Mouse (Mus musculus): ENCODE measurements around the gene Ugt1a6b. TPM values are rescaled to one million over a fixed set of nuclear protein-coding genes. Genes with fewer than 3 reads are reported as not detected.
"Not testable (repeated sequence)": the region's sequence is repeated elsewhere in the genome, so short reads cannot be mapped to it uniquely, and the experiment has no call there.

Gene Ugt1a6b
- total RNA-seq, 2 experiments from 2014 or later, result 0.20 to 0.23 TPM

- DNase-seq (ENCODE audit: low spot score in 2 of 2), result no peak
- intact Hi-C loops (cut with DNase I), result no loop called here
Measured at GRCm38 (mm10) chr1:88218051-88218450, 115.0 kb downstream of the Ugt1a6b start.

- no peak for DNase-seq (ENCODE audit: low spot score in 2 of 2)
- intact Hi-C loops (cut with DNase I), result no loop called here
Measured at GRCm38 (mm10) chr1:88218591-88218990, 115.5 kb downstream of the Ugt1a6b start.

GRCm38 (mm10) chr1:88219054-88219453, 116.0 kb downstream of the Ugt1a6b start:
- no peak for DNase-seq (ENCODE audit: low spot score in 2 of 2)
- intact Hi-C loops (cut with DNase I), result no loop called here

GRCm38 (mm10) chr1:88220336-88220735, 117.3 kb downstream of the Ugt1a6b start:
- DNase-seq (ENCODE audit: low spot score in 2 of 2), result no peak
- intact Hi-C loops (cut with DNase I), result no loop called here

DNA sequence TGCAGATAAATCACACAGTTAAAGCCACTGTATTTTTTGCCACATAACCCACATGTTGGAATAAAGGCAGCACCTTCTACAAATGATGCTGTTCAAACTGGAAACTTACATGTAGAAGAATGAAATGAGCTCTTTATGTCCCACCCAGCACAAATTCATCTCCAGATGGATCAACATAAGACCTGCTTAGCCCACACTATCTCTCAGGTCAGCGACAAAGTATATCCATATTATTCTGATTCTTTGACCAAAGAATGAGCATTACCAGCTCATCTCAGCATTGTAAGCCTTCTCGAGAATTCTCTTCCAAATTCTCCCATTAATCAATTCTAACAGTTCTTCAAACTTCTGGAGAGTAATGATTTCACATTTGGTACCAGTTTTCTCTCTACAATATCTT, 119.2 kb downstream of the Ugt1a6b start:
- no peak for DNase-seq (ENCODE audit: low spot score in 2 of 2)
- intact Hi-C loops (cut with DNase I), result no loop called here

DNA sequence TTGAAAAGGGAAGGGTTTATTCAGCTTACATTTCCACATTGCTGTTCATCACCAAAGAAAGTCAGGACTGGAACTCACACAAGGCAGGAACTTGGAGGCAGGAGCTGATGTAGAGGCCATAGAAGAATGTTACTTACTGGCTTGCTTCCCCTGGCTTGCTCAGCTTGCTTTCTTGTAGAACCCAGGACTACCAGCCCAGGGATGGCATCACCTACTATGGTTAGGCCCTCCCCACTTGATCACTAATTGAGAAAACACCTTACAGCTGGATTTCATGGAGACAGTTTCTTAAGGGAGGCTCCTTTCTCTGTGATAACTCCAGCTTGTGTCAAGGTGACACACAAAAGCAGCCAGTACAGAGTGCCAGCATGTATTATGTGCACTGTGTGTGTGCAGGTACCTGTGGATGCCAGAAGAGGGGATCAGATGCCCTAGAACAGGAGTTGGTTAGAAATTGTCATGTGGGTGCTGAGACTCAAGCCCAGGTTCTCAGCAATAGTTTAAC, 120.0 kb downstream of the Ugt1a6b start:
- DNase-seq (ENCODE audit: low spot score in 2 of 2); intact Hi-C loops (cut with DNase I): not testable (repeated sequence)

DNA sequence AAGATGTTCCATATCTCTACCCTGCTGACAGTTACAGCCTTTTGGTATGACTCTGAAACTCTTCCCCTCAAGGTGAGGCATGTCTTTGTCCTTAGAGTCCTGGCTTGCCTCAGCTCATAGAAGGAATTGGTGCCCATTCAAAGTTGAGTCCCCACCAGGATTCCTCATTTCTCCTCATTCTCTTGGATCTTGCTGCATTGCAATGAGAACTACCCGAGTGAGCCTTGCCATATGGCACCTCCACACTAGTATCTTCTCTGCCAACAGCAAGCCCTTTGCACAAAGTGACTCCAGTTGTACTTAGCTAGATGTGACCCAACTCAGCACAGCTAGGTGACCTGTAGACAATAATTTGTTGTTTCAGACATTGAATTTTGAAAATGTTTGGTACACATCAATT, 120.5 kb downstream of the Ugt1a6b start:
- no peak for DNase-seq (ENCODE audit: low spot score in 2 of 2)
- intact Hi-C loops (cut with DNase I), result no loop called here

GRCm38 (mm10) chr1:88224029-88224776, 121.2 kb downstream of the Ugt1a6b start:
- DNase-seq (ENCODE audit: low spot score in 2 of 2), result no peak
- intact Hi-C loops (cut with DNase I), result no loop called here

- intact Hi-C loops (cut with DNase I); DNase-seq (ENCODE audit: low spot score in 2 of 2): not testable (repeated sequence)
Measured at GRCm38 (mm10) chr1:88225301-88225700, 122.2 kb downstream of the Ugt1a6b start.

- DNase-seq (ENCODE audit: low spot score in 2 of 2), result no peak
- intact Hi-C loops (cut with DNase I), result no loop called here
Measured at GRCm38 (mm10) chr1:88225741-88226140, 122.7 kb downstream of the Ugt1a6b start.

GRCm38 (mm10) chr1:88226670-88227379, 123.8 kb downstream of the Ugt1a6b start, which contains the start of gene Mroh2a:
Gene Mroh2a (plus strand): TSS chr1:88226986.
- DNase-seq (ENCODE audit: low spot score in 2 of 2), result no peak

DNA sequence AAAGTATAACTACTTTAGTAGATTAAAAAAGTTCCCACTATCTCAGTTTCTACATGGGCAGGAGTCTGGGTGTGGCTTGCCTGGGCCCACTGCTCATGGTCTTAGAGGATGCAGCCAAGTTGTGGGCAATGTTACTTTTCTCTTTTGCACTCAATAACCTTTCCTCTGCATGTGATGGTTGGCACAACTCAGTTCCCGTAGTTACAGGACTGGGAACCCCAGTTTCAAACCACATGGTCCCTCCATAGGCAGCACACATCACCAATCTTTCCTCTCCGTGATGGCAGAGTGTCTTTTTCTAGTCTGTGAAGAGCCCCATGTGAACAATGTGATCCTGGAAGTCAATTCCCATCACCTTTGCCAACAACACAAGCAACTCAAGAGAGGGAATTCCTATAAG, 124.4 kb downstream of the Ugt1a6b start:
- no peak for DNase-seq (ENCODE audit: low spot score in 2 of 2)
- intact Hi-C loops (cut with DNase I), result no loop called here

More at GRCm38 (mm10) chr1:88226670-88227379, 123.8 kb downstream of the Ugt1a6b start, which contains the start of gene Mroh2a:
- intact Hi-C loops (cut with DNase I), result no loop called here

DNA sequence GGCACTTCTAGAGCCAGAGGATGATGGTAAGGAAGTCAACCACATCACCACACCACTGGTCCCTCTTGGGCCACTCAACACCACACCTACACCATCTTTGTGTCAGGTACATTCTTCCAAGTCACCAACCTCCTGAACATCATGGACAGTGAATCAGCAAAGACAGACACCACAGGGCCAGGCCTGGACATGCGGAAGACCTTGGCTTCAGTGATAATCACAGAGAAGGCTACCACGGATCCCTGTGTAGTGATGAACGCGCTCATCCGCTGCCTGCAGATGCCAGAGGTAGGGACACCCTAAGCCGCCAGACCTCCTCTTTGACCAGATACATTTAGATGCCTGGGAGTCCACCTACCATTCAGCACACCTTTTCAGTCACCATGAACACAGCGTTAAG, 125.1 kb downstream of the Ugt1a6b start:
- no peak for DNase-seq (ENCODE audit: low spot score in 2 of 2)
- intact Hi-C loops (cut with DNase I), result no loop called here

DNA sequence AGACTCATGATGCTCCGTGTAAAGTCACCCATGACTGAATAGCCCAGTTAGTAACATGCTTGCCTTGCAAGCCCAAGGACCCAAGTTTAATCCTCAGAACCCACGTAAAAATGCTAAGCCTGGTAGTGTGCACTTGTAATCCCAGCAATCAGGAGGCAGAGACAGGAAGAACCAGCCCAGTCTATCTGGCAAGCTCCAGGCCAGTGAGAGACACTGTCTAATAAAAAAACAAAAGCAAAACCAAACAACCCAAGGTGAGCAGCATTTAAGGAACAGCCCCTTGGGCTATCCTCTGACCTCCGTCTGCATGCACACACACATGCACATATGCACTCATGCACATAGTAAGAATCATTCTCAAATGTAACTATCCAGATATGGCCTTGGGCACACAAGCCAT, 126.5 kb downstream of the Ugt1a6b start:
- DNase-seq (ENCODE audit: low spot score in 2 of 2), result no peak
- intact Hi-C loops (cut with DNase I), result no loop called here

DNA sequence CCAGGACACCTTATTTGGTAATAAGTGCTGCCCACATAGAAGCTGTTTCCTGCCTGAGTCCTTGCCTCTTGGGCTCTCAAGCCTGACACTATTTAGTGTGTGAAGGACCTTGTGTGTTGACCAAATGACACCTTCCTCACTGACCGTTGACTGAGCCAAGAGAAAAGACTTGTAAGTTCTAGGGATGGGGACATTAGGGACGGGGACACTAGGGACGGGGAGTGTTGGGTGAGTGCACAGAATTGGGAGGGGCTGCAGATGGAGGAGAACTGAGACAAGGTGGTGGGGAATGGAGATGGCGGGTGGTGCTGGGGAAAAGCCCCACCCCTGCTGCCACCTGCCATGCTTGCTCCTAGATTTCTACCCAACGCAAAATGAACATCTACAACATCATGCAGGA, 126.9 kb downstream of the Ugt1a6b start:
- no peak for DNase-seq (ENCODE audit: low spot score in 2 of 2)
- intact Hi-C loops (cut with DNase I), result no loop called here

GRCm38 (mm10) chr1:88230421-88230820, 127.4 kb downstream of the Ugt1a6b start:
- no peak for DNase-seq (ENCODE audit: low spot score in 2 of 2)
- intact Hi-C loops (cut with DNase I), result no loop called here

GRCm38 (mm10) chr1:88230981-88231802, 128.1 kb downstream of the Ugt1a6b start:
- DNase-seq (ENCODE audit: low spot score in 2 of 2), result no peak
- intact Hi-C loops (cut with DNase I), result no loop called here

DNA sequence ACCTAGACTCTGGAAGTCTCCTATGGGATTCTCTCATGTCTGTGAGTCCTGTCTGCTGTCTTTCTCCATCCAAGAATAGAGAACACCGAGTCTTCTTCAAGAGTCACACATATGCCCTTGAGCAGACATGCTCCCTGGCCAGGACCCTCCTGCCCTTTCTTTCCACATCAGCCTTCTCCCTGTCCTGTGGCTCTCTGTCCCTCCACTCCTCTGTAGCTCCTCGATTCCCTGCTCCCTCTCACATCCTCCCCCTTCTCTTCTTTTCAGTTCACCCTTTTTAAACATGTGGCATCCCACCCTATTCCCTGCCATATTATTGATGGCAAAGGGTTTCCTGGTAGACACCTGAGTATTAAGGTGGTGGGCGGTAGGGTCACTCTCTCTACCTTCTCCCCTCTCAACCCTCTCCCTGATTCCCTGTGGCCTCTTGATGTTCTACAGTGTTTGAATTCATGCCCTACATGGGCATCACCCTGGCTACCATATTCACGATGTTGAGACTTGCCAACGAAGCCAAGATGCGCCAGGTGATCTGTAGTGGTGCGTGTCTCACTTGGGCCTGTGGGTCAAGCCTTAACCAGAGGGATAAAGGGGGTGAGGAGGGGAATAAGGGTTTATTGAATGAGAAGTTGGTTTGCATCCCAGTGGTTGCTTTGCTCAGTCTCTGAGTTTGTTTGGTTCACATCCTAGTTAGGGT, 128.9 kb downstream of the Ugt1a6b start:
- intact Hi-C loops (cut with DNase I), result no loop called here
- no peak for DNase-seq (ENCODE audit: low spot score in 2 of 2)

DNA sequence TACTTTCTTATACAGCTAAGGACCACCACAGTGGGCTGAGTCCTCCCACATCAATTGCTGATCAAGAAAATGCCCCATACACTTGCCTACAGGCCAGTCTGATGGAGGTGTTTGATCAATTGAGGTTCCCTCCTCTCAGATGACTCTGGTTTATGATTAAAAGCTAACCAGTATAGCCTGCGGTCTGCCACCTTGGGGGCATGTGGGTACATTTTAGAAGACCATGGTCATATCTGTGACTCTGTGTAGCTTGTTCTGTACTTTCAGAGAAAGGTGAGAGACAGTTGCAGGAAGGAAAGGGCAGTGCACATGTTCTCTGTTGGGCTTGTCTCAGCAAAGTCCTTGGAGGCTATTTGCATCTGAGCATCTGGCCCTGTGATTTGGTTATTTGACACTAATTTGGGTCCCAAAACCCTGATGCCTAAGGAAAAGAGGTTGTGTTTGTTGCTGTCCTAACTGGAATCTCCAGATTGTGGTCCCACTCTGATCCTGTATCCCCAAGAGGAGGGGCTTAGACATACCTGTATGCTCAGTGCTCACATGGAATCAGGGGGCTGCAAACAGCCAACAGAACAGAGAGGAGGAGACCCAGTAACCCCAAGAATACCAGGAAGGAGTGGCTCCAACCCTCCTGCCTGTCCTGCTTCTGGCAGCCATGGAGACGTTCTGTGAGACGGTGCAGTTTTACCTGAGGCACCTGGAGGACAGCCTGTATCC, 129.8 kb downstream of the Ugt1a6b start:
- intact Hi-C loops (cut with DNase I), result no loop called here
- DNase-seq (ENCODE audit: low spot score in 2 of 2), result no peak

All from left cerebral cortex, postnatal 14 days (tissue).